Mouse (Mus musculus) heart, adult 2 months (tissue): ENCODE results near the gene Gm20388. TPM values are rescaled to one million over a fixed set of nuclear protein-coding genes. Genes with fewer than 3 reads are reported as not detected.
"Not testable (repeated sequence)": the region's sequence is repeated elsewhere in the genome, so short reads cannot be mapped to it uniquely, and the experiment has no call there.

Experiments
- DNase-seq, 2 experiments: peaks; one replicate each; pipeline ENCODE4 v3.0.0; 2021
- H3K27ac ChIP-seq: fragments of 200-600 bp; 2 replicates; pipeline ENCODE4 v1.8.1; 2022
- H3K27me3 ChIP-seq: fragments of 200-500 bp; 2 replicates; pipeline ENCODE4 v1.6.1; 2012; ENCODE audit warnings: mild to moderate bottlenecking, low read length, inconsistent platforms, mixed read lengths; ENCODE audit not compliant: control insufficient read depth, insufficient read depth
- H3K36me3 ChIP-seq: fragments of 200-500 bp; 2 replicates; pipeline ENCODE4 v1.6.1; 2012; ENCODE audit warnings: low read length, inconsistent platforms; ENCODE audit not compliant: control insufficient read depth, insufficient read depth
- H3K4me1 ChIP-seq: fragments of 200-500 bp; 2 replicates; pipeline ENCODE4 v1.6.1; 2011; ENCODE audit warnings: low read length; ENCODE audit not compliant: control insufficient read depth, insufficient read depth
- H3K4me3 ChIP-seq: fragments of 200-600 bp; 2 replicates; pipeline ENCODE4 v1.8.1; 2022
- H3K79me2 ChIP-seq: fragments of 200-500 bp; replicated peaks from 2 replicates; pipeline ENCODE4 v1.6.1; 2012; ENCODE audit warnings: mild to moderate bottlenecking, inconsistent platforms, low read length, moderate library complexity, mixed read lengths; ENCODE audit not compliant: control insufficient read depth, insufficient read depth
- H3K9ac ChIP-seq: fragments of 200-500 bp; 2 replicates; pipeline ENCODE4 v1.6.1; 2012; ENCODE audit warnings: low read depth, mild to moderate bottlenecking, control low read depth, inconsistent platforms, low read length, mixed read lengths
- CTCF ChIP-seq: fragments of 200-600 bp; IDR thresholded peaks from 2 replicates; pipeline ENCODE4 v1.8.1; 2022; ENCODE audit warnings: antibody characterized with exemption, mild to moderate bottlenecking, moderate library complexity
- EP300 ChIP-seq: fragments of 200-500 bp; IDR thresholded peaks from 2 replicates; pipeline ENCODE4 v1.6.1; 2011; ENCODE audit warnings: low read depth, low read length, control low read depth; ENCODE audit not compliant: insufficient read depth
- POLR2A ChIP-seq: fragments of 200-500 bp; IDR thresholded peaks from 2 replicates; pipeline ENCODE4 v1.6.1; 2011; ENCODE audit warnings: mild to moderate bottlenecking, low read depth, low read length, control low read depth; ENCODE audit not compliant: insufficient read depth
- WGBS: fragments of 180-500 bp; shearing (Covaris S2); methylation state at CpG from one replicate; pipeline ENCODE4 v1.1.7; 2018; 5-methylcytosine and 5-hydroxymethylcytosine counted together
- intact Hi-C: fragments of 180-260 bp; cut with DNase I; formaldehyde crosslinking; loops from one replicate; pipeline ENCODE4 v1.15.1; 2025
- polyA plus RNA-seq: library from polyadenylated mRNA; depleted of rRNA; stranded (reverse); fragments of >200 nt; gene quantifications from 2 replicates; pipeline ENCODE4 v1.2.3, GENCODE M21; 2012
- total RNA-seq, 2 experiments: library from RNA; stranded (reverse); gene quantifications; 2 replicates each; pipeline ENCODE4 v1.2.3; 2021

Gm20388 gene
- total and polyA plus RNA-seq, 3 experiments, result 1.8 to 32.3 TPM; not detected in 1

- H3K79me2 ChIP-seq, result no peaks in the 10 kb centered on the region
- TF ChIP-seq POLR2A, result no peak
- peak; percentile 54 for TF ChIP-seq CTCF
- peaks cover 14% of the 10 kb centered on the region for H3K4me1 ChIP-seq
- H3K27ac ChIP-seq, result no peak overlapping the region
- no peak overlapping the region for H3K9ac ChIP-seq
- 75% methylated on average over 16 of the region's 16 CpGs for WGBS
- intact Hi-C loops, result no loop called here
- no peak for DNase-seq
- H3K4me3 ChIP-seq, result no peak overlapping the region
- H3K27me3 ChIP-seq, result no peaks in the 10 kb centered on the region
- no peaks in the 10 kb centered on the region for H3K36me3 ChIP-seq
Observed at GRCm38 (mm10) chr8:120332379-120333229, 422.0 kb downstream of the Gm20388 start.

- TF ChIP-seq CTCF (no peak), EP300 (no peak), POLR2A (no peak)
- peaks cover 14% of the 10 kb centered on the region for H3K4me1 ChIP-seq
- no peak for DNase-seq
- no peaks in the 10 kb centered on the region for H3K27me3 ChIP-seq
- H3K9ac ChIP-seq, result no peak overlapping the region
- H3K36me3 ChIP-seq, result no peaks in the 10 kb centered on the region
- H3K79me2 ChIP-seq, result no peaks in the 10 kb centered on the region
- no peak overlapping the region for H3K4me3 ChIP-seq
- 97% methylated on average over 4 of the region's 4 CpGs for WGBS
- H3K27ac ChIP-seq, result no peak overlapping the region
- intact Hi-C loops, result no loop called here
Observed at GRCm38 (mm10) chr8:120333681-120334080, 423.0 kb downstream of the Gm20388 start.

- H3K79me2 ChIP-seq, H3K36me3 ChIP-seq, H3K4me3 ChIP-seq, H3K9ac ChIP-seq, H3K27me3 ChIP-seq, DNase-seq, intact Hi-C loops: not testable (repeated sequence)
- H3K27ac ChIP-seq, result peak overlapping the region; percentile 13
- H3K4me1 ChIP-seq, result peaks cover 12% of the 10 kb centered on the region
- WGBS, result 82% methylated on average over 3 of the region's 3 CpGs
Observed at GRCm38 (mm10) chr8:120334261-120334660, 423.6 kb downstream of the Gm20388 start.

- H3K27me3 ChIP-seq, result no peaks in the 10 kb centered on the region
- peaks cover 13% of the 10 kb centered on the region for H3K4me1 ChIP-seq
- H3K4me3 ChIP-seq, result no peak overlapping the region
- peak in 1 of 2 experiments; percentile 36 for DNase-seq
- no peaks in the 10 kb centered on the region for H3K36me3 ChIP-seq
- TF ChIP-seq POLR2A (no peak), CTCF (no peak), EP300 (no peak)
- peak overlapping the region; percentile 52 for H3K27ac ChIP-seq
- 32% methylated on average over 5 of the region's 5 CpGs for WGBS
- intact Hi-C loops, result no loop called here
- H3K79me2 ChIP-seq, result no peaks in the 10 kb centered on the region
- H3K9ac ChIP-seq, result no peak overlapping the region; the same call in 1 of the 2 replicates
Observed at GRCm38 (mm10) chr8:120334878-120335261, 424.2 kb downstream of the Gm20388 start.

GRCm38 (mm10) chr8:120335262-120336086 is 424.8 kb downstream of the Gm20388 start:
- DNase-seq, result peak; percentile 45 to 61
- no peaks in the 10 kb centered on the region for H3K79me2 ChIP-seq
- peak overlapping the region; percentile 15; the same call in 1 of the 2 replicates for H3K4me3 ChIP-seq

GRCm38 (mm10) chr8:120336087-120336380 is 425.4 kb downstream of the Gm20388 start:
- Histone ChIP-seq H3K4me1 (peaks cover 14% of the 10 kb centered on the region), H3K79me2 (no peaks in the 10 kb centered on the region)

More at GRCm38 (mm10) chr8:120335262-120336086, 424.8 kb downstream of the Gm20388 start:
- no peaks in the 10 kb centered on the region for H3K36me3 ChIP-seq
- H3K27ac ChIP-seq, result peak overlapping the region; percentile 52
- peak overlapping the region; percentile 16 for H3K9ac ChIP-seq
- WGBS, result 26% methylated on average over 17 of the region's 17 CpGs
- H3K4me1 ChIP-seq, result peaks cover 14% of the 10 kb centered on the region
- intact Hi-C loops, result no loop called here
- no peak for TF ChIP-seq POLR2A
- TF ChIP-seq EP300, result no peak
- no peak for TF ChIP-seq CTCF
- H3K27me3 ChIP-seq, result no peaks in the 10 kb centered on the region

More at GRCm38 (mm10) chr8:120336087-120336380, 425.4 kb downstream of the Gm20388 start:
- intact Hi-C loops, result no loop called here
- TF ChIP-seq CTCF (no peak), EP300 (no peak), POLR2A (no peak)
- WGBS, result 16% methylated on average over 9 of the region's 9 CpGs
- no peak overlapping the region for H3K4me3 ChIP-seq
- H3K27me3 ChIP-seq, result no peaks in the 10 kb centered on the region
- no peak overlapping the region for H3K9ac ChIP-seq
- no peak overlapping the region for H3K27ac ChIP-seq
- no peaks in the 10 kb centered on the region for H3K36me3 ChIP-seq
- no peak for DNase-seq
